Mouse (Mus musculus): ENCODE results near the gene Ahnak. TPM values are rescaled to one million over a fixed set of nuclear protein-coding genes. Genes with fewer than 3 reads are reported as not detected.

The Ahnak gene
- polyA plus RNA-seq, 1 experiment from 2014 or later: 5.0 TPM

DNA sequence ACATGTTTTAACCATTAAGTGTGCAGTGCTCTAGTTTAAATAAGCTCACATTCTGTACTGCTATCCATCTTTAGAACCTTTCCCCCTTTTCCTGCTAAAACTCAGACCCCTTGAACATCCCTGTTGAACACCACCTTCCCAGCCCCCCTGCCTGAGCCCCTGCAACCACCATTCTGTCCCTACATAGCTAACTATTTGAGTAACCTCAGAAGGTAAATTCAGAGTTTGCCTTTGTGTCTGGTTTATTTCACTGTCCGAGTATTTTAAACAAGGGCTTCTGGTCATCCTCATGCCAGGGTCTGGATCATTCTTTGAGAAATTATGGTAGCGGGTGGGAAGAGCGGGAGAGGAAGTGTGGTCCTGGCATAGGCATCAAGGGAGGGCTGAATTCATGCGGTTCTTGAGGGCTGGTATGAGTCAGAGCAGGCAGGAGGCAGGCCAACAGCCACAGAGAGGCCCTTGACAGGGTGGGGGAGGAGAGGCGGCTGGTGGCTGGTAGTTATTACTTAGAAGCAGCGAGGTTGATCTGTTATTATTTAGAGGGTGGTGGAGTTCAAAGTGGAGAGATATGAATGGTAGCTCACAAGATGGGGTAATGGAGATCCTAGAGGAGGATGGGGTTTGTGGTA, 63.8 kb downstream of the Ahnak start:
- no peak overlapping the region for H3K27ac ChIP-seq
- no peak overlapping the region for H3K4me3 ChIP-seq
- ATAC-seq (ENCODE audit: low FRiP score, low read depth): no peak
- no peaks in the 10 kb centered on the region for H3K9me3 ChIP-seq
- no peaks in the 10 kb centered on the region for H3K27me3 ChIP-seq (replicated peaks)
- no peaks in the 10 kb centered on the region for H3K4me1 ChIP-seq
- H3K4me2 ChIP-seq (replicated peaks): no peak overlapping the region
- no peak overlapping the region for H3K9ac ChIP-seq
- WGBS: 68% methylated on average over 6 of the region's 6 CpGs
- no peaks in the 10 kb centered on the region for H3K36me3 ChIP-seq

DNA sequence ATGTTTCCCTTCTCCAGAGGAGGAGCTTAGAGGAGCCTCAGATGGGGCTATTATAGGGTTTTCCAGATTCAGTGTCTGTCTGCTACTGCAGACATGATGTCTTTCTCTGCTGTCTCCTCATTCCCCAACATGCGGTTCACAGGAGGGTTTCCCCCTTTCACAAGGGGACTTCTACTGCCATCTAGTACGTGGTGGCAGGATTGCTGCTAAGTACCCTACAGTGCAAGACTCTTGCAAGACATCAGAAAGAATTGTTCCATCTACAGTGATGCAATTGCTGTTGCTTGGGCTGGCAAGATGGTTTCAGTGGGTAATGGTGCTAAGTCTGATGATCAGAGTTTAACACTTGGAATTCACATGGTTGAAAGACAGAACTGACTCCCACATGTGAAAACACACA, 66.1 kb downstream of the Ahnak start:
- Histone ChIP-seq H3K9ac (no peak overlapping the region), H3K4me3 (no peak overlapping the region), H3K27me3 (replicated peaks) (no peaks in the 10 kb centered on the region), H3K4me2 (replicated peaks) (no peak overlapping the region), H3K9me3 (no peaks in the 10 kb centered on the region), H3K27ac (no peak overlapping the region), H3K36me3 (no peaks in the 10 kb centered on the region), H3K4me1 (no peaks in the 10 kb centered on the region)
- WGBS: 37% methylated on average over 2 of the region's 2 CpGs
- ATAC-seq (ENCODE audit: low FRiP score, low read depth): no peak

DNA sequence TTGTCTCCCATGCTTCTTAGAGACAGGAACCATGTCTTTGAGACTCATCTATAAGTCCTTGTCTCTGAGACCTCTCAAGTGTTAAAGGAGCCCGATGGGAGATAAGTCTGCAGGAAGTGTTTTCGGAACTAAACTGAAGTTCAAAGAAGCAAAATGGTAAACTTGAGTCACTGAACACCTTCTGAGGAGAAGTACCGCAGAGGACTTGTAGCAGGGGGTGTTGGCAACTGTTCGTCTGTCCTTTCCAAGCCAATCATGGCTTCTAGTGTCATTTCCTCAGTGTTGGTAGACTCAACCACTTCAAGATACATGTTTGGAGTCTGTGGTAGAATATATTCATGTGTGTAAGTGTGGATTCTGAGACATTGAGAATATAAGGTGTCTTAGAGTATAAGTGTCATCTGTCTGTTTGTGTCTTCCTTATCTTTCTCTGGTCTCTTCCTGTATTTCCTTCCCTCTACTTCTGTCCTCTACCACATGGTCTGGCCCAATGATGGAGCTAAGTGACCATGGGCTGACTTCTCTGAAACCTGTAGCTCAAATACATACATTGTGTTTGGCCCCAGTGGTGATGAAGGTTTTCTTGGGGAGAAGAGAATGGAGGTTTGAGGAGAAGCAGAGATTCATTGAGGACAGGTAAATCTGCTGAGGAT, 66.7 kb downstream of the Ahnak start:
- Histone ChIP-seq H3K9ac (no peak overlapping the region), H3K4me2 (replicated peaks) (no peak overlapping the region), H3K27ac (no peak overlapping the region), H3K4me1 (no peaks in the 10 kb centered on the region), H3K9me3 (no peaks in the 10 kb centered on the region), H3K4me3 (no peak overlapping the region), H3K36me3 (no peaks in the 10 kb centered on the region), H3K27me3 (replicated peaks) (no peaks in the 10 kb centered on the region)
- 92% methylated on average over 4 of the region's 4 CpGs for WGBS
- ATAC-seq (ENCODE audit: low FRiP score, low read depth): no peak

GRCm38 (mm10) chr19:9057679-9058078, 68.6 kb downstream of the Ahnak start:
- no peak overlapping the region for H3K9ac ChIP-seq
- H3K9me3 ChIP-seq: no peaks in the 10 kb centered on the region
- no peaks in the 10 kb centered on the region for H3K36me3 ChIP-seq
- H3K4me1 ChIP-seq: no peaks in the 10 kb centered on the region
- ATAC-seq (ENCODE audit: low FRiP score, low read depth): no peak
- no peak overlapping the region for H3K27ac ChIP-seq
- H3K4me3 ChIP-seq: no peak overlapping the region
- no peaks in the 10 kb centered on the region for H3K27me3 ChIP-seq (replicated peaks)
- H3K4me2 ChIP-seq (replicated peaks): no peak overlapping the region

- Histone ChIP-seq H3K4me3 (no peak overlapping the region), H3K9me3 (no peaks in the 10 kb centered on the region), H3K36me3 (no peaks in the 10 kb centered on the region), H3K27me3 (replicated peaks) (no peaks in the 10 kb centered on the region), H3K4me2 (replicated peaks) (no peak overlapping the region), H3K27ac (no peak overlapping the region), H3K4me1 (no peaks in the 10 kb centered on the region), H3K9ac (no peak overlapping the region)
- 90% methylated on average over 1 of the region's 1 CpGs for WGBS
- ATAC-seq (ENCODE audit: low FRiP score, low read depth): no peak
Observed at GRCm38 (mm10) chr19:9058331-9058884, 69.3 kb downstream of the Ahnak start.

DNA sequence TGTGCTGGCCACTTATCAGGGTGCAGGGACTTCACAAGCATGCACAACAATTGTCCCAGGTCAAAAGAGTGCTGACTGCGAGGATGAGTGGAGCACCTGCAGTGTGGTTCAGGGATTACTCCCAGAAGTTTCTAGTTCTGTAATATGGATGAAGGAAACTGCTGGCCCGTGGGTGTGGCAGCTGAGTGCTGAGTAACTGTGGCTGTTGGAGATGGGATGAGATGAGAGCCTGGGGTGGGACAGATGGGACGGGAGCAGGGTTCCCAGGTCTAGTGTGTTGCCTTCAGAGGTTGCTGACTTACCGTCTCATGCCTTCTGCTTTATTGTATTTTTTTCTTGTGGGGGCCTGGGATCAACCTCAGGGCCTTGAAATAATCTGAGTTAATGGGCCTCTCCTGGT, 69.9 kb downstream of the Ahnak start:
- WGBS: 82% methylated on average over 4 of the region's 4 CpGs
- ATAC-seq (ENCODE audit: low FRiP score, low read depth): no peak
- H3K27me3 ChIP-seq (replicated peaks): no peaks in the 10 kb centered on the region
- H3K4me3 ChIP-seq: no peak overlapping the region
- H3K4me1 ChIP-seq: no peaks in the 10 kb centered on the region
- H3K4me2 ChIP-seq (replicated peaks): no peak overlapping the region
- no peaks in the 10 kb centered on the region for H3K36me3 ChIP-seq
- no peak overlapping the region for H3K9ac ChIP-seq
- no peak overlapping the region for H3K27ac ChIP-seq
- no peaks in the 10 kb centered on the region for H3K9me3 ChIP-seq

DNA sequence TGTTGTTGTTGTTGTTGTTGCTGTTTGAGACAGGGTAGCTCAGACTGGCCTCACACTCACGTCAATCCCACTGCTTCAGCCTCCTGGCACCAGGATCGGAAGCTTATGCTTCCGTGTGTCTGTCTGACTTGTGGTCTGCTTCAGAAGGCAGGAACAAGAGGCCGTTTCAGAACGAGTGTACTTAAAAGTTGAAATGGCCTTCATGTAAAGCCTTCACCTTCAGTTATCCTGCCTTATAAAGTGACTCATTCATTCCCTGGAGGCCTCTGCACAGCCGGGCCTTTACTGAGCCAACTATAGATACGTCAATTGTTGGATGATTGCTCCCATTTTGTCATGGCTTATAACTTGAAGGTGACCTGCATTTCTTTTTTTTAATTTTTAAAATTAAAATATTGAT, 70.3 kb downstream of the Ahnak start:
- Histone ChIP-seq H3K4me1 (no peaks in the 10 kb centered on the region), H3K27me3 (replicated peaks) (no peaks in the 10 kb centered on the region), H3K4me2 (replicated peaks) (no peak overlapping the region), H3K4me3 (no peak overlapping the region), H3K27ac (no peak overlapping the region), H3K9ac (no peak overlapping the region), H3K9me3 (no peaks in the 10 kb centered on the region), H3K36me3 (no peaks in the 10 kb centered on the region)
- no peak for ATAC-seq (ENCODE audit: low FRiP score, low read depth)
- WGBS: 82% methylated on average over 7 of the region's 7 CpGs

DNA sequence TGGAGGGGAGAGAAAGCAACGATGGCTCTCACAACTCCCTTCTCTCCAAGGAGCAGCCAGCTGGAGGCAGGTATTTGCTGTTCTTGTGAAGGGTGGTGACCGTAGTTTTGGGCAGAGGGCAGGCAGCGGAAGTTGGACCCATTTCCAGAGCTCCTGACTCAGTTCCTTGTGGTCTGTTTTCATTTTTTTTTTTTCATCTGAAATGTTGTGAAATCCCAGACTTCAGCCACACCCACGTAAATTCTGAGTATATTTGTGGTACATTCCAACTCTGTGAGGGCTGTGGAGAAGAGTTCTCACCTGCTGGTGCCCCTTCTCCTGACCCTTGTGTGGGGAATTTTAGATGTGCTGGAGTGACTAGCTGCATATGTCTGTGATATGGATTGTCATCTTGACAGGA, 71.0 kb downstream of the Ahnak start:
- H3K36me3 ChIP-seq: no peaks in the 10 kb centered on the region
- 68% methylated on average over 4 of the region's 4 CpGs for WGBS
- no peak overlapping the region for H3K27ac ChIP-seq
- ATAC-seq (ENCODE audit: low FRiP score, low read depth): no peak
- no peak overlapping the region for H3K9ac ChIP-seq
- no peaks in the 10 kb centered on the region for H3K4me1 ChIP-seq
- H3K27me3 ChIP-seq (replicated peaks): no peaks in the 10 kb centered on the region
- no peak overlapping the region for H3K4me2 ChIP-seq (replicated peaks)
- H3K9me3 ChIP-seq: no peaks in the 10 kb centered on the region
- no peak overlapping the region for H3K4me3 ChIP-seq

GRCm38 (mm10) chr19:9061221-9061893, 72.3 kb downstream of the Ahnak start:
- Histone ChIP-seq H3K9me3 (no peaks in the 10 kb centered on the region), H3K27ac (no peak overlapping the region), H3K27me3 (replicated peaks) (no peaks in the 10 kb centered on the region), H3K4me3 (no peak overlapping the region), H3K9ac (no peak overlapping the region), H3K4me2 (replicated peaks) (no peak overlapping the region), H3K4me1 (peaks cover 8% of the 10 kb centered on the region), H3K36me3 (no peaks in the 10 kb centered on the region)
- no peak for ATAC-seq (ENCODE audit: low FRiP score, low read depth)
- 91% methylated on average over 8 of the region's 8 CpGs for WGBS

- H3K27me3 ChIP-seq (replicated peaks): no peaks in the 10 kb centered on the region
- H3K4me1 ChIP-seq: peaks cover 9% of the 10 kb centered on the region
- no peaks in the 10 kb centered on the region for H3K36me3 ChIP-seq
- no peak for ATAC-seq (ENCODE audit: low FRiP score, low read depth)
- no peaks in the 10 kb centered on the region for H3K9me3 ChIP-seq
- WGBS: 91% methylated on average over 2 of the region's 2 CpGs
- no peak overlapping the region for H3K4me2 ChIP-seq (replicated peaks)
- no peak overlapping the region for H3K9ac ChIP-seq
- H3K27ac ChIP-seq: no peak overlapping the region
- no peak overlapping the region for H3K4me3 ChIP-seq
Observed at GRCm38 (mm10) chr19:9062822-9063221, 73.7 kb downstream of the Ahnak start.

DNA sequence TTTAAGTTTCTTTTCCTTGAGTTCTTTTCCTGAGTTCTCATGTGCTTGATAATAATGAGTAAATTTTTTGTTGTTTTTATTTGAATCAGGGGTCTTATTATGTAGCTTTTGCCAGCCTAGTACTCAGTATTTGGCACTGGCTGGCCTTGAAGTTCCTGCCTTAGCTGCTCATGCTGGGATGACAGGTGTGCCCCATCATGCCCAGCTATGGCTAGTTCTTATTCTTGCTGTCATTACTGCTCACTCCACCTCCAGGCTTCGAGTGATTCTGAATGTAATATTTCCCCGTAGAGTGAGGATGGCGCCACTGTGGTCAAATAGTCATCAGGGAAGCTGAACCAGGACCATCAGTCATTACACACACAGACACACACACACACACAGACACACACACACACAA, 74.7 kb downstream of the Ahnak start:
- H3K36me3 ChIP-seq: no peaks in the 10 kb centered on the region
- no peak for ATAC-seq (ENCODE audit: low FRiP score, low read depth)
- H3K9ac ChIP-seq: no peak overlapping the region
- no peaks in the 10 kb centered on the region for H3K9me3 ChIP-seq
- H3K4me2 ChIP-seq (replicated peaks): no peak overlapping the region
- WGBS: 86% methylated on average over 3 of the region's 3 CpGs
- H3K4me3 ChIP-seq: no peak overlapping the region
- H3K4me1 ChIP-seq: peaks cover 9% of the 10 kb centered on the region
- no peak overlapping the region for H3K27ac ChIP-seq
- no peaks in the 10 kb centered on the region for H3K27me3 ChIP-seq (replicated peaks)

DNA sequence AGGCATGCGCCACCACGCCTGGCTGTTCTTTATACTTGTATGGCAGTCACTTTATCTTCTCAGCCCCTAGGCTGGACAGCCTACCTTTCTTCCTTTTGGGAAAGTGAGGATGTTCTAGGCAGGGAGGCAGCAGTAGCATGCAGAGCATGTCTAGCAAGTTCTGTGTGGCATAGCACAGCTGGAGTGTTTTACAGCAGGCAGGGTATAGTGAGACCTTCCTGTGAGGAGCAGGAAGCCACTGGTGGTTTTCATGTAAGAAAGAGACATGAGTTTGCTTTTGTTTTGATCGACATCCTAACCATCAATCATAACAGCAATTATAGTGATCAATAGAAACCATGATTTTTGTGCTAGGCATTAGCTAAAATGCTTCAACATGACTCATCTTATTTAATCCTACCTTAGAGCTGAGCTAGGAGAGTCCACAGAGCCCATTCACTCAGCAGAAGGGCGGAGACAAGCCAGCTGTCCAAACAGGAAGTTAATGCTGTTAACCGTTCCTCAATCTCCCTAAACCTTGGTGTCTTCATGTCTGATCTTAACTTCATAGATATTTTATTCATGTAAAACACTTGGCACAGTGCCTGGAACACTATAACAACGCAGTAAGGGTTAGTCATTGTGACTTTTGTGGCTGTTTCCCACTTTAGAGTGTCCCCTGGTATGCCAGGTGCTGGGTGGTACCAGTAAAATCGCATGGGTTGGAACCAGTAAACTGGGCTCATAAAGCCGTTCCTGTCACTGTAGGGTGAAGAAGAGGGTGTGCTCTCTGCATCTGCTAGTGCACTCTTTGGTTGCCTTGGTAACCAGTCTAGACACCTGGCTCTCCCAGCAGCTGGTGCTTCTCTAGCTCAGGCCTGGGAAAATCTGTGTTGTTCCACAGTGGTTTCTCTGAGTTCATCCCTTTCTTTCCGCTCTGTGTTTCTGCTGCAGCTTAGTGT, 76.8 kb downstream of the Ahnak start:
- ATAC-seq (ENCODE audit: low FRiP score, low read depth): peak; percentile 88
- H3K9me3 ChIP-seq: no peaks in the 10 kb centered on the region
- no peak overlapping the region for H3K4me3 ChIP-seq
- H3K27ac ChIP-seq: no peak overlapping the region
- no peaks in the 10 kb centered on the region for H3K27me3 ChIP-seq (replicated peaks)
- no peak overlapping the region for H3K9ac ChIP-seq
- WGBS: 55% methylated on average over 9 of the region's 9 CpGs
- peaks cover 9% of the 10 kb centered on the region for H3K4me1 ChIP-seq
- H3K4me2 ChIP-seq (replicated peaks): no peak overlapping the region
- H3K36me3 ChIP-seq: no peaks in the 10 kb centered on the region

Measured in neural tube, embryonic 12.5 days (tissue).